Mouse (Mus musculus): ENCODE data around the gene Gm281. TPM values are rescaled to one million over a fixed set of nuclear protein-coding genes. Genes with fewer than 3 reads are reported as not detected.
"Not testable (repeated sequence)": the region's sequence is repeated elsewhere in the genome, so short reads cannot be mapped to it uniquely, and the experiment has no call there.

Gene Gm281
- not detected in 2 replicates for polyA plus RNA-seq (2015; fragmentation: Nextera tagmentation; extraction: Ambion mirVana)

GRCm38 (mm10) chr14:13914387-13915082, at the start of gene Gm281:
TSS of gene Gm281 (minus strand) at chr14:13914478.
- 50% methylated on average over 1 of the region's 1 CpGs for WGBS
- Histone ChIP-seq H3K27ac (no peak within 1 kb of the TSS), H3K4me3 (no peak within 1 kb of the TSS), H3K4me2 (no peak within 1 kb of the TSS), H3K27me3 (no peaks in the 10 kb centered on the region), H3K4me1 (replicated peaks) (no peaks in the 10 kb centered on the region), H3K36me3 (no peaks in the 10 kb centered on the region), H3K9me3 (no peaks in the 10 kb centered on the region), H3K9ac (no peak within 1 kb of the TSS)
- no peak for ATAC-seq (ENCODE audit: low FRiP score)

GRCm38 (mm10) chr14:13963527-13963926, 49.2 kb upstream of the Gm281 start:
- no peaks in the 10 kb centered on the region for H3K27me3 ChIP-seq

GRCm38 (mm10) chr14:13962476-13962875, 48.2 kb upstream of the Gm281 start:
- H3K36me3 ChIP-seq: no peaks in the 10 kb centered on the region
- peaks cover 27% of the 10 kb centered on the region for H3K4me1 ChIP-seq (replicated peaks)
- no peak overlapping the region for H3K9ac ChIP-seq
- H3K27ac ChIP-seq: no peak overlapping the region
- H3K27me3 ChIP-seq: no peaks in the 10 kb centered on the region
- H3K4me3 ChIP-seq: no peak overlapping the region
- H3K9me3 ChIP-seq: no peaks in the 10 kb centered on the region
- no peak overlapping the region for H3K4me2 ChIP-seq
- no peak for ATAC-seq (ENCODE audit: low FRiP score)
- 88% methylated on average over 6 of the region's 6 CpGs for WGBS

More at GRCm38 (mm10) chr14:13963527-13963926, 49.2 kb upstream of the Gm281 start:
- no peak overlapping the region for H3K27ac ChIP-seq
- no peak for ATAC-seq (ENCODE audit: low FRiP score)
- H3K9ac ChIP-seq: no peak overlapping the region
- H3K9me3 ChIP-seq: no peaks in the 10 kb centered on the region
- no peaks in the 10 kb centered on the region for H3K36me3 ChIP-seq
- no peak overlapping the region for H3K4me3 ChIP-seq
- 86% methylated on average over 1 of the region's 1 CpGs for WGBS
- H3K4me1 ChIP-seq (replicated peaks): peaks cover 22% of the 10 kb centered on the region
- no peak overlapping the region for H3K4me2 ChIP-seq

- Histone ChIP-seq H3K27me3 (no peaks in the 10 kb centered on the region), H3K9ac (peak within 1 kb of the TSS; percentile 99), H3K27ac (peak within 1 kb of the TSS; percentile 95), H3K4me1 (replicated peaks) (peaks cover 27% of the 10 kb centered on the region), H3K36me3 (no peaks in the 10 kb centered on the region), H3K9me3 (no peaks in the 10 kb centered on the region), H3K4me3 (peak within 1 kb of the TSS; percentile 95), H3K4me2 (peak within 1 kb of the TSS; percentile 66)
- WGBS: 4% methylated on average over 21 of the region's 56 CpGs
- ATAC-seq (ENCODE audit: low FRiP score): peak; percentile 62
Measured at GRCm38 (mm10) chr14:13961401-13962112, 47.3 kb upstream of the Gm281 start, which contains the start of the genes Atxn7 and Thoc7. TSS of gene Atxn7 (plus strand) at chr14:13961440. TSS of gene Thoc7 (minus strand) at chr14:13961852.

- Histone ChIP-seq H3K9ac (peak overlapping the region; percentile 99), H3K4me2 (peak overlapping the region; percentile 66), H3K9me3 (no peaks in the 10 kb centered on the region), H3K4me1 (replicated peaks) (peaks cover 27% of the 10 kb centered on the region), H3K4me3 (peak overlapping the region; percentile 95), H3K27ac (peak overlapping the region; percentile 95), H3K27me3 (no peaks in the 10 kb centered on the region), H3K36me3 (peaks cover 5% of the 10 kb centered on the region)
- peak; percentile 91 for ATAC-seq (ENCODE audit: low FRiP score)
- WGBS: under 1% methylated on average over 31 of the region's 75 CpGs
Measured at GRCm38 (mm10) chr14:13960482-13961325, 46.4 kb upstream of the Gm281 start.

- Histone ChIP-seq H3K4me1 (replicated peaks) (peaks cover 27% of the 10 kb centered on the region), H3K27ac (peak overlapping the region; percentile 95; the same call in 1 of the 2 replicates), H3K9me3 (no peaks in the 10 kb centered on the region), H3K4me3 (peak overlapping the region; percentile 95), H3K27me3 (no peaks in the 10 kb centered on the region), H3K36me3 (peaks cover 9% of the 10 kb centered on the region), H3K9ac (peak overlapping the region; percentile 99), H3K4me2 (peak overlapping the region; percentile 66)
- under 1% methylated on average over 9 of the region's 9 CpGs for WGBS
- ATAC-seq (ENCODE audit: low FRiP score): peak; percentile 50
Measured at GRCm38 (mm10) chr14:13960079-13960478, 45.8 kb upstream of the Gm281 start.

- not testable (repeated sequence) for ATAC-seq (ENCODE audit: low FRiP score); H3K4me3 ChIP-seq
Measured at GRCm38 (mm10) chr14:13952151-13952550, 37.9 kb upstream of the Gm281 start.

GRCm38 (mm10) chr14:13950401-13950800, 36.1 kb upstream of the Gm281 start:
- peaks cover 61% of the 10 kb centered on the region for H3K36me3 ChIP-seq
- no peaks in the 10 kb centered on the region for H3K4me1 ChIP-seq (replicated peaks)
- H3K4me2 ChIP-seq: no peak overlapping the region
- no peaks in the 10 kb centered on the region for H3K27me3 ChIP-seq
- no peak overlapping the region for H3K27ac ChIP-seq
- H3K9ac ChIP-seq: no peak overlapping the region
- H3K9me3 ChIP-seq: no peaks in the 10 kb centered on the region
- H3K4me3 ChIP-seq: no peak overlapping the region
- ATAC-seq (ENCODE audit: low FRiP score): no peak

More at GRCm38 (mm10) chr14:13952151-13952550, 37.9 kb upstream of the Gm281 start:
- H3K9ac ChIP-seq; H3K9me3 ChIP-seq; H3K27me3 ChIP-seq; H3K27ac ChIP-seq; H3K4me2 ChIP-seq; H3K4me1 ChIP-seq (replicated peaks): not testable (repeated sequence)
- peaks cover 59% of the 10 kb centered on the region for H3K36me3 ChIP-seq
- WGBS: 97% methylated on average over 3 of the region's 3 CpGs

GRCm38 (mm10) chr14:13948345-13948744, 34.1 kb upstream of the Gm281 start:
- Histone ChIP-seq H3K4me3 (no peak overlapping the region), H3K4me2 (no peak overlapping the region), H3K27me3 (no peaks in the 10 kb centered on the region), H3K9me3 (no peaks in the 10 kb centered on the region), H3K9ac (no peak overlapping the region), H3K36me3 (peaks cover 56% of the 10 kb centered on the region), H3K27ac (peak overlapping the region; percentile 58), H3K4me1 (replicated peaks) (no peaks in the 10 kb centered on the region)
- 92% methylated on average over 7 of the region's 7 CpGs for WGBS
- no peak for ATAC-seq (ENCODE audit: low FRiP score)

- no peak overlapping the region for H3K4me2 ChIP-seq
- peaks cover 34% of the 10 kb centered on the region for H3K36me3 ChIP-seq
- no peaks in the 10 kb centered on the region for H3K27me3 ChIP-seq
- no peak for ATAC-seq (ENCODE audit: low FRiP score)
- no peak overlapping the region for H3K4me3 ChIP-seq
- no peaks in the 10 kb centered on the region for H3K9me3 ChIP-seq
- H3K27ac ChIP-seq: no peak overlapping the region
- H3K9ac ChIP-seq: no peak overlapping the region
- WGBS: 92% methylated on average over 4 of the region's 4 CpGs
- H3K4me1 ChIP-seq (replicated peaks): no peaks in the 10 kb centered on the region
Measured at GRCm38 (mm10) chr14:13944686-13945085, 30.4 kb upstream of the Gm281 start.

- peak overlapping the region; percentile 57 for H3K4me2 ChIP-seq
- H3K4me1 ChIP-seq (replicated peaks): peaks cover 8% of the 10 kb centered on the region
- no peaks in the 10 kb centered on the region for H3K27me3 ChIP-seq
- no peak overlapping the region for H3K4me3 ChIP-seq
- no peak overlapping the region for H3K27ac ChIP-seq
- WGBS: 51% methylated on average over 5 of the region's 5 CpGs
- no peak overlapping the region for H3K9ac ChIP-seq
- peaks cover 9% of the 10 kb centered on the region; the same call in 1 of the 2 replicates for H3K9me3 ChIP-seq
- no peaks in the 10 kb centered on the region for H3K36me3 ChIP-seq
- no peak for ATAC-seq (ENCODE audit: low FRiP score)
Measured at GRCm38 (mm10) chr14:13934052-13934371, 19.7 kb upstream of the Gm281 start.

Data from hindbrain, embryonic 13.5 days (tissue).